In the genomic region with DNA sequence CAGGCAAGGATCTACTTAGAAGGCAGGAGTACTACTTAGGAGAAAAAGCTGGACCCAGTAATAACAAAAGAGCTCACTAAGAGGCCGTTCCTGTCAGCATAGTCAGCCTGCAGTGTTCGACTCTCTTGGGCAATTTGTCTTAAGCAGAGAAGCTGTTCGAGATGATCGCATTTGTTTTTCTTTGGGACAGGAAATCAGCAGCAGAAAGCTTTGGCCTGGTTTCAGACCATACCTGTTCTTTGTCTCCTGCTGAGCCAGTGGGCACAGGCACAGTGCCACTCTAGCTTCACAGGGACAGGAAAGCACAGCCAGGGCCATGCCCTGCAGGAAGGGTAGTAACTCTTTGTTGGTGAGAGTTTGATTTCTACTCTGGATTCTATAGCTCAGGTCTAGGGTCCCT, we compare ENCODE assay signal across 17 mouse cellular contexts.
"Had no signal": no experiment of that assay in that cellular context is flagged by ENCODE, and none has a peak within 500 bp of the region (broad histone marks: within the 10 kb centered on the region; RNA-seq: fewer than 3 reads in every experiment).

No protein-coding gene starts in this region.

- H3K27ac ChIP-seq: limb, embryonic 12.5 days; limb, embryonic 15.5 days; liver, embryonic 13.5 days; midbrain, embryonic 12.5 days; midbrain, embryonic 15.5 days; neural tube, embryonic 12.5 days had no signal

- H3K4me3 ChIP-seq: limb, embryonic 12.5 days; limb, embryonic 15.5 days; liver, embryonic 13.5 days; midbrain, embryonic 12.5 days; midbrain, embryonic 15.5 days; neural tube, embryonic 12.5 days had no signal

- H3K36me3 ChIP-seq: limb, embryonic 12.5 days; limb, embryonic 15.5 days; liver, embryonic 13.5 days; midbrain, embryonic 12.5 days; midbrain, embryonic 15.5 days; neural tube, embryonic 12.5 days had no signal

- ATAC-seq: midbrain, embryonic 15.5 days had no signal

- H3K9ac ChIP-seq: limb, embryonic 12.5 days; limb, embryonic 15.5 days; liver, embryonic 13.5 days; midbrain, embryonic 12.5 days; midbrain, embryonic 15.5 days; neural tube, embryonic 12.5 days had no signal

- DNase-seq: kidney, adult 2 months; kidney, postnatal 10 days; kidney, postnatal 4 days; left cerebral cortex, postnatal 4 days; liver, embryonic 13.5 days; lung, adult 2 months; lung, postnatal 14 days; lung, postnatal 4 days; retina, postnatal 1 day; right cerebral cortex, postnatal 25 days; thymus, adult 18-20 months; thymus, postnatal 36 days had no signal

- H3K4me1 ChIP-seq: midbrain, embryonic 12.5 days; midbrain, embryonic 15.5 days had no signal

- H3K9me3 ChIP-seq: limb, embryonic 12.5 days; limb, embryonic 15.5 days; liver, embryonic 13.5 days; midbrain, embryonic 12.5 days; midbrain, embryonic 15.5 days; neural tube, embryonic 12.5 days had no signal

- H3K27me3 ChIP-seq: limb, embryonic 12.5 days; limb, embryonic 15.5 days; liver, embryonic 13.5 days; midbrain, embryonic 12.5 days; midbrain, embryonic 15.5 days; neural tube, embryonic 12.5 days had no signal

- H3K4me2 ChIP-seq: limb, embryonic 12.5 days; limb, embryonic 15.5 days; liver, embryonic 13.5 days; midbrain, embryonic 12.5 days; midbrain, embryonic 15.5 days; neural tube, embryonic 12.5 days had no signal
